Mouse (Mus musculus): Measurements from ENCODE around the gene Sytl4. TPM values are rescaled to one million over a fixed set of nuclear protein-coding genes. Genes with fewer than 3 reads are reported as not detected.

Sytl4 gene
- 0.99 and 1.0 TPM in 2 replicates for polyA plus RNA-seq (2015; fragmentation: Nextera tagmentation; extraction: Ambion mirVana)

DNA sequence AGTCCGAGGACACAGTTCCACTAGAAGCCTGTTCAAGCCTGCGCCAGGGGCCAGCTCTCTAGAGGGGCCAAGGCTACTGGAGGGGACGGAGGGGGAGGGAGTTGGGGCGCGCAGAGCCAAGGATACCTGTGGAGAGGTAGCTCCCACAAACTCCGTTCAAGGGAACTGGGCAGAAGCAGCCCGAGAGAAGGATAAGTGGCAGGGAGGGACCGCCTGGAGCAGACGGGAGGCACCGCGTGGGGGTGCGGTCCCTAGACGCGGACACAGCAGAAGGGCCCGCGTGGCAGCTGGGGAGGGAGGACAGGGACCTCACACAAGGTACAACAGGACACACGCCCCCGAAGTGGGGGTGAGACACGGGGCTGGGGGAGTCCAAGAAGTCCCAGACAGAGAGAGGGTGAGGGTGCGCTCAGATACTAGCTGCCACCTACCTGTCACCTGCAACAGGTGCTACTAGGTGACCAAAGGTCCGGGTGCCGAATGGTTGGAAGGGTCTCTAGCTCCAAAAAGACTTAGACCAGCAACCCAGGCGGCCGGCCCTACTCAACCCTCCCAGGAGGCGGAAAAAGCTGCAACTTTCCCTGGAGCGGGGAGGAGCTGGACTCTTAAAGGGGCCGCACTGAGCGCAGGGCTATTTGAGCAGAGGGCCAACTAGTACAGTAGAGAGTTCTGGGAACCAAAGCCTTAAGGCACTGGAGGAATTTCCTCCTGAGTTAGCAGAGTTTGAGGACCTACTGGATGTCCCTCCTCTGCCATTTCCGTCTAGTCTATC, at the start of gene Sytl4:
Sytl4 (minus strand) TSS at position 582 of the 772 bp plus-strand sequence.
- H3K9me3 ChIP-seq (ENCODE audit: control insufficient read depth, low read length) = no peaks in the 10 kb centered on the region
- H3K4me3 ChIP-seq (ENCODE audit: low read length) = peak within 1 kb of the TSS; percentile 36
- peak within 1 kb of the TSS; percentile 61 for H3K4me2 ChIP-seq (ENCODE audit: low read length)
- no peaks in the 10 kb centered on the region for H3K36me3 ChIP-seq (ENCODE audit: control insufficient read depth, insufficient read depth, low read length)
- no peaks in the 10 kb centered on the region for H3K4me1 ChIP-seq (ENCODE audit: control insufficient read depth, insufficient read depth, low read depth, low read length)
- no peak within 1 kb of the TSS for H3K9ac ChIP-seq (ENCODE audit: low read depth, low read length)
- 0 out of 2 replicates have a peak, but pooled peaks cover 2% of the 10 kb centered on the region for H3K27me3 ChIP-seq (replicated peaks; ENCODE audit: control insufficient read depth, insufficient read depth, low read length)
- 26% methylated on average over 29 of the region's 29 CpGs for WGBS
- ATAC-seq = peak; percentile 50; the same call in 1 of the 2 replicates
- H3K27ac ChIP-seq (ENCODE audit: low read depth, low read length) = no peak within 1 kb of the TSS

DNA sequence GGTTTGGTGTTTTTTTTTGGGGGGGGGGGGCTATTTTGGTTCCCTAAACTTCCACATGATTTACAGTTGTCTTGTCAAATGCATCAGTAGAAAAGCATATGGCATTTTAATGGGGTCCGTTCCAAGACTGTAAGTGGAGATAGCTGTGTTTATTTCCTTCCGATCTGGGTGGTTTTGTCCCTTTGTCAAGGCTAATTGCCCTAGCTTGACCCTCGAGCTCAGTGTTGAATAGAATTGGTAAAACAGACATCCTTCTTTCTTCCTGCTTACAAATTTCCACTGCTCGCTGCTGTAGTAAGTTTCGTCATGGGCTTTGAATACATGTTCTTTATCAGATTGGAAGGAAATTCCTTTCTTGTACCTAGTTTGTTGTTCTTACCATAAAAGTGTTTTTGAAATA, 39.1 kb upstream of the Sytl4 start:
- WGBS = 46% methylated on average over 5 of the region's 5 CpGs
- ATAC-seq = no peak
- H3K4me1 ChIP-seq (ENCODE audit: control insufficient read depth, insufficient read depth, low read depth, low read length) = no peaks in the 10 kb centered on the region

DNA sequence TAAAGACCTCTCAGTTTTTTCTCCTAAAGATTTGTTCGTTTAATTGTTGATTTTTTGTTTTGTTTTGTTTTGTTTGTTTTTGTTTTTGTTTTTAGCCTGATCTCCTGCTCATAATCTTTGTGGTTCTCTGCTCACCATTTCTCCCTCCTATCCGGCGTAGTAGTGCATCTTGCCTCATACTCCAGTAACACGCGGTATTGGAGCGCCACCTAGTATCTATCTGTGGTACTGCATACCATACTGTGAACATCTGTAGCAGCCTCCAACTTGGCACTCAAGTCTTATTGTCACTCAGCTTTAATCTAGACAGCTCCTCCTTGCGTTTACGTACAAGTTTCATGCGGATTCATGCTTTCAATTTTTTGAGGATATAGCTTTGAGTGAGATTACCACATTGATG, 37.4 kb upstream of the Sytl4 start:
- peak; percentile 77 for ATAC-seq
- Histone ChIP-seq H3K9me3 (ENCODE audit: control insufficient read depth, low read length) (no peaks in the 10 kb centered on the region), H3K4me1 (ENCODE audit: control insufficient read depth, insufficient read depth, low read depth, low read length) (no peaks in the 10 kb centered on the region), H3K27me3 (replicated peaks; ENCODE audit: control insufficient read depth, insufficient read depth, low read length) (no peaks in the 10 kb centered on the region), H3K27ac (ENCODE audit: low read depth, low read length) (no peak overlapping the region), H3K36me3 (ENCODE audit: control insufficient read depth, insufficient read depth, low read length) (no peaks in the 10 kb centered on the region), H3K4me3 (ENCODE audit: low read length) (no peak overlapping the region), H3K4me2 (ENCODE audit: low read length) (no peak overlapping the region), H3K9ac (ENCODE audit: low read depth, low read length) (no peak overlapping the region)
- 10% methylated on average over 9 of the region's 9 CpGs for WGBS

More for the DNA sequence above, 39.1 kb upstream of the Sytl4 start:
- Histone ChIP-seq H3K4me3 (ENCODE audit: low read length) (no peak overlapping the region), H3K9ac (ENCODE audit: low read depth, low read length) (no peak overlapping the region), H3K36me3 (ENCODE audit: control insufficient read depth, insufficient read depth, low read length) (no peaks in the 10 kb centered on the region), H3K9me3 (ENCODE audit: control insufficient read depth, low read length) (no peaks in the 10 kb centered on the region), H3K27me3 (replicated peaks; ENCODE audit: control insufficient read depth, insufficient read depth, low read length) (no peaks in the 10 kb centered on the region), H3K27ac (ENCODE audit: low read depth, low read length) (no peak overlapping the region), H3K4me2 (ENCODE audit: low read length) (no peak overlapping the region)

DNA sequence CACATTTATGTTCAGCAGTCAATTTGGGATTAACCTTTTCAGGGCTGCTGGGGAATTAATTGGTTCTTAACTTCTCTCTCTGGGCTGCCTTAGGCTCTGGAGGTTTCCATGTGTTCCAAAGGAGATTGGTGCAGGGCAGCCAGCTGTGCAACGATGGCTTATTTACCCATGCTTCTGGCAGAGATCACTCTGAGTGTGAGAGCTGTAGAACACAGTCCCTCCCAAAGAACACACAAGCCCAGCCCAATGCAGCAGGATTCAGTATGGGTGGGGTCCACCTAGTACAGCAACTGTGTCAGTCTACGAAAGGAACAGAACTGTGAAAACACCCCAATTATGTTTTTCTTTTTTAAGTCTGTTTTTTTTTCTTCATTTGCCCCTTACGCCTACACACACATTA, 14.3 kb upstream of the Sytl4 start:
- H3K9me3 ChIP-seq (ENCODE audit: control insufficient read depth, low read length) = no peaks in the 10 kb centered on the region
- no peak for ATAC-seq
- H3K36me3 ChIP-seq (ENCODE audit: control insufficient read depth, insufficient read depth, low read length) = no peaks in the 10 kb centered on the region
- H3K27me3 ChIP-seq (replicated peaks; ENCODE audit: control insufficient read depth, insufficient read depth, low read length) = no peaks in the 10 kb centered on the region
- WGBS = 71% methylated on average over 3 of the region's 3 CpGs
- H3K27ac ChIP-seq (ENCODE audit: low read depth, low read length) = no peak overlapping the region
- H3K4me1 ChIP-seq (ENCODE audit: control insufficient read depth, insufficient read depth, low read depth, low read length) = no peaks in the 10 kb centered on the region
- no peak overlapping the region for H3K4me2 ChIP-seq (ENCODE audit: low read length)
- no peak overlapping the region for H3K4me3 ChIP-seq (ENCODE audit: low read length)
- no peak overlapping the region for H3K9ac ChIP-seq (ENCODE audit: low read depth, low read length)

DNA sequence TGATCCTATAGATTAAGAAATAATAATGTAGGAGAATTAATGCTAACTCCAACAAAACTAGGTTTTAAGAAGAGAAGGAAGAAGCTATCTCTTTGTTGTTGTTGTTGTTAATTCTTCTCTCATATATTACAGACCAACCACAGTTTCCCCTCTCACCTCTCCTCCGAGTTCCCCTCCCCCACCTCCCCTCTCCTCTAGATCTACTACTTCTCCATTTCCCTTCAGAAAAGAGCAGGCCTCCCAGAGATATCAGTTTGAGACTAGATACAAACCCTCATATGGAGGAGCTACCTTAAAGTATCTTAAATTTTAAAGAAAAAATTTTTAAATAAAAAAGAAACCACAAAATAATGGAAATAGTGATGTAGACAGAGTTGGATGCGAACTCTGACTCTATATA, 17.0 kb downstream of the Sytl4 start:
- ATAC-seq = no peak
- Histone ChIP-seq H3K27me3 (replicated peaks; ENCODE audit: control insufficient read depth, insufficient read depth, low read length) (0 out of 2 replicates have a peak, but pooled peaks cover 3% of the 10 kb centered on the region), H3K9ac (ENCODE audit: low read depth, low read length) (no peak overlapping the region), H3K27ac (ENCODE audit: low read depth, low read length) (no peak overlapping the region), H3K9me3 (ENCODE audit: control insufficient read depth, low read length) (no peaks in the 10 kb centered on the region), H3K4me2 (ENCODE audit: low read length) (no peak overlapping the region), H3K36me3 (ENCODE audit: control insufficient read depth, insufficient read depth, low read length) (no peaks in the 10 kb centered on the region), H3K4me1 (ENCODE audit: control insufficient read depth, insufficient read depth, low read depth, low read length) (no peaks in the 10 kb centered on the region), H3K4me3 (ENCODE audit: low read length) (no peak overlapping the region)
- WGBS = 78% methylated on average over 2 of the region's 2 CpGs

DNA sequence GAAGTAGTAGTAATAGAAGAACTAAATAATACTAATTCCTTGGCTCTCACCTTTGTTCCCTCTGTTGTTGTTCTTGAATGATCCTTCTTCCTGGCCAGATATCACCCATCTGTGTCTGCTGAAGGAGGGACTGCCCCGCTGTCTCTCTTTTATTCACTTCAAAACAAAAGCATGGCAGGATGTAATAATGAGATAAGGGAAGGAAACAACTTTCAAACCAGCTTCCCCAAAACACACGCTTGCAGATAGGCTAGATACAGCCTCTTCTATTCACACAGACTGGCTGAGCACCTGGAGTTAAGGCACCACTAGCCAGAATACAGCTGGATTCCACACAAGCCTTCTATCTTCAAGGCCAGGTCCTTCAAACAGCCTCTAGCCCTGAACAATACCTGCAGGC, 21.0 kb downstream of the Sytl4 start:
- H3K9me3 ChIP-seq (ENCODE audit: control insufficient read depth, low read length) = no peaks in the 10 kb centered on the region
- H3K4me3 ChIP-seq (ENCODE audit: low read length) = no peak overlapping the region
- H3K4me1 ChIP-seq (ENCODE audit: control insufficient read depth, insufficient read depth, low read depth, low read length) = no peaks in the 10 kb centered on the region
- H3K36me3 ChIP-seq (ENCODE audit: control insufficient read depth, insufficient read depth, low read length) = no peaks in the 10 kb centered on the region
- no peak overlapping the region for H3K27ac ChIP-seq (ENCODE audit: low read depth, low read length)
- H3K27me3 ChIP-seq (replicated peaks; ENCODE audit: control insufficient read depth, insufficient read depth, low read length) = no peaks in the 10 kb centered on the region
- H3K4me2 ChIP-seq (ENCODE audit: low read length) = no peak overlapping the region
- no peak for ATAC-seq
- H3K9ac ChIP-seq (ENCODE audit: low read depth, low read length) = no peak overlapping the region
- 75% methylated on average over 2 of the region's 2 CpGs for WGBS

DNA sequence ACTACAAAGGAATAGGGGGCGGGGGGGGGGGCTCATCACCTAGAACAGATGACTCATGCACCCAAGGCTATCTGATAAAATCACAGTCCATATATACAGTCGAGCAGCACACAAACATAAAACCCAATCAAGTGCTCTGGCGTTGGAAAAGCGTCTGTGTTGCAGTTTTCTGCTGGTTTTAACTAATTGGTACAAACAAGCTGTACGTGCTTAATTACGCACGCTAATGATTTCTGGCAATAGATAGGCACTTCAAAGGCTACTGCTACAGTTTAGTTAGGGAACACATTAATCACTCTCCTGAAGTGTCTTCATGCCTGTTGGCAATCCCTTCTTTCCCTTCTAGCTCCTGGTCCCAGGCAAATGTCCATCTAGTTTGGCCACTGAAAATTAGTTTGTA, 27.0 kb downstream of the Sytl4 start:
- Histone ChIP-seq H3K4me2 (ENCODE audit: low read length) (no peak overlapping the region), H3K27ac (ENCODE audit: low read depth, low read length) (no peak overlapping the region), H3K4me1 (ENCODE audit: control insufficient read depth, insufficient read depth, low read depth, low read length) (no peaks in the 10 kb centered on the region), H3K9me3 (ENCODE audit: control insufficient read depth, low read length) (no peaks in the 10 kb centered on the region), H3K9ac (ENCODE audit: low read depth, low read length) (no peak overlapping the region), H3K4me3 (ENCODE audit: low read length) (no peak overlapping the region), H3K27me3 (replicated peaks; ENCODE audit: control insufficient read depth, insufficient read depth, low read length) (no peaks in the 10 kb centered on the region), H3K36me3 (ENCODE audit: control insufficient read depth, insufficient read depth, low read length) (no peaks in the 10 kb centered on the region)
- 52% methylated on average over 7 of the region's 7 CpGs for WGBS
- no peak for ATAC-seq

DNA sequence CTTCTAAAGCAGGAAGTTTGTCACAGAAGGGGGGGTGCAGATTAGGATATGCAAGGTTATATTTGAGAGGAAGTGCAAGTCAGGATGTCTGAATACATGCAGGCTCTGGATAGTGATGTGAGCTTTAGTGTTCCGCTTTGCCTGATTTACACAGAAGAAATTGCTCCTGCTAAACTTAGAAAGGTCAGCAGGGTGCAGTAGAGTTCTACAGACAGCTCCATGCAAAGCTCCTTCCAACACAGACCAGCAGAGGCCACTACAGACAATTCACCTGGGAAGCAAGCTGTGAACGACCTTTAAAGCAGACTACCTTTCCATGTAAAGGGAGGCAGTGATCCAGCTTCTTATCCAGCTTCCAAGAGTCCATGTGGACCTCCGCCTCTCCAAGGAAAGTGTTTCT, 34.2 kb downstream of the Sytl4 start:
- Histone ChIP-seq H3K9me3 (ENCODE audit: control insufficient read depth, low read length) (no peaks in the 10 kb centered on the region), H3K9ac (ENCODE audit: low read depth, low read length) (no peak overlapping the region), H3K4me3 (ENCODE audit: low read length) (no peak overlapping the region), H3K36me3 (ENCODE audit: control insufficient read depth, insufficient read depth, low read length) (no peaks in the 10 kb centered on the region), H3K4me2 (ENCODE audit: low read length) (no peak overlapping the region), H3K4me1 (ENCODE audit: control insufficient read depth, insufficient read depth, low read depth, low read length) (no peaks in the 10 kb centered on the region), H3K27ac (ENCODE audit: low read depth, low read length) (no peak overlapping the region), H3K27me3 (replicated peaks; ENCODE audit: control insufficient read depth, insufficient read depth, low read length) (no peaks in the 10 kb centered on the region)
- WGBS = 33% methylated on average over 3 of the region's 3 CpGs
- peak; percentile 82 for ATAC-seq

DNA sequence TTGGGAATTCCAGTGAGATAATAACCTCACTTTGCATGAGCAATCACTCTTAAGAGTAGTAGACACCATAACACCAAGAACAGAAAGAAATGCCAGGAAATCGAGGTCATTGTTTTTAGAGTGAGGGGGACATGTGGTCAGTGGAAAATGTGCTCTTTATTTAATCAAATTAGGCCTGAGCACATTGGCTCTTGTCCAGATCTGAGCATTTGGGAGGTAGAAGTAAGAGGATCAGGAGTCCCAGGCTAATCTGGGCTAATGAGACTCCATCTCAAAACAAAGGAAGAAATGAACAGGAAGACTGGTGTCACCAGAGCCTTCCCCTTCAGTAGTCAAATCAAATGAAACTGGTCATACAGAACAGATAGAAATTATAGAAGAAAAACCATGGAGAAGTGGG, 42.1 kb downstream of the Sytl4 start:
- no peak overlapping the region for H3K4me3 ChIP-seq (ENCODE audit: low read length)
- H3K9ac ChIP-seq (ENCODE audit: low read depth, low read length) = no peak overlapping the region
- WGBS = 68% methylated on average over 1 of the region's 1 CpGs
- H3K9me3 ChIP-seq (ENCODE audit: control insufficient read depth, low read length) = no peaks in the 10 kb centered on the region
- no peaks in the 10 kb centered on the region for H3K4me1 ChIP-seq (ENCODE audit: control insufficient read depth, insufficient read depth, low read depth, low read length)
- no peak for ATAC-seq
- no peaks in the 10 kb centered on the region for H3K36me3 ChIP-seq (ENCODE audit: control insufficient read depth, insufficient read depth, low read length)
- H3K27me3 ChIP-seq (replicated peaks; ENCODE audit: control insufficient read depth, insufficient read depth, low read length) = no peaks in the 10 kb centered on the region
- no peak overlapping the region for H3K27ac ChIP-seq (ENCODE audit: low read depth, low read length)
- H3K4me2 ChIP-seq (ENCODE audit: low read length) = no peak overlapping the region
